Mouse (Mus musculus): ENCODE data around the gene Gm5414.
A peak's percentile ranks its signal among the peaks of the same experiment; 100 is the strongest.

The Gm5414 gene

DNA sequence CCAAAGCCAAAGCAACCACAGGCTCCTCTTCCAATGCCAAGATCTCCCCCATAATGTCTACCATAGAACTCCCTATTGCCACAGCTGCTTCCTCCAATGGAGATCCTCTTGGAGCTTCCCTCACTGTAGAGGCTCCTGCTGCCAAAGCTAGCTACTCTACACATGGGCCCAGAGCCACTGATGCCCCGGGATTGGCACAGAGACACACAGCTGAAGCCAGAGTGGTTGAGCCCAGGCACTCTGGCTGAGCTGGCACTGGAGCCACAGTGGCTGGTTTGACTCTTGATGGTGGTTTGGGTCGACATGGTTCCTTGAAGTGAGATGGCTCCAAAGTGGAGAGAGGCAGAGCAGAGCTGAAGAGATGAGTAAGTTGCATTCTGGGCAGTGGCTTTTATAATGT is at the start of gene Gm5414:
Gene Gm5414, minus strand, starts transcription at position 305 of the 400 bp plus-strand sequence.
- no peak for DNase-seq (ENCODE audit: low read depth, low spot score)

DNA sequence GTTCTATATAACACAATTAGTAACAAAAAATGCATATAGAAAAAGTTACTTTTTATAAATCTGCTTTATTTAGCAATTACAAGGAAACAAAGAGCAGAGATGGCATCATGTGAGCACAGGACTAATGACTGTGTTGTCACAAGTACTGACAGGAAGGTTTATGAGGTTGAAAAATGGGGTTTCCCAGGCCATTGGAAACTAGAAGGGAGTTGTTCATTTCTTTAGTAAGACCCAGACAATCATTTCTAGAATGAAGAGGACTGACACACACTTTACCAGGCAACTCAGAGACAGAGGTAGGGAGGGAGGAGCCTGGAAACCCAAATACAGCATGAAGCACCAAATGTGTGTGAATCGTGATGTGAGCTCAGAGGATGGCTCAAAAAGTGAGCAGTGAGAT is 48.0 kb upstream of the Gm5414 start:
- no peak for DNase-seq (ENCODE audit: low read depth, low spot score)

- no peak for DNase-seq (ENCODE audit: low read depth, low spot score)
Observed at GRCm38 (mm10) chr15:101652736-101653265, 24.8 kb upstream of the Gm5414 start.

DNA sequence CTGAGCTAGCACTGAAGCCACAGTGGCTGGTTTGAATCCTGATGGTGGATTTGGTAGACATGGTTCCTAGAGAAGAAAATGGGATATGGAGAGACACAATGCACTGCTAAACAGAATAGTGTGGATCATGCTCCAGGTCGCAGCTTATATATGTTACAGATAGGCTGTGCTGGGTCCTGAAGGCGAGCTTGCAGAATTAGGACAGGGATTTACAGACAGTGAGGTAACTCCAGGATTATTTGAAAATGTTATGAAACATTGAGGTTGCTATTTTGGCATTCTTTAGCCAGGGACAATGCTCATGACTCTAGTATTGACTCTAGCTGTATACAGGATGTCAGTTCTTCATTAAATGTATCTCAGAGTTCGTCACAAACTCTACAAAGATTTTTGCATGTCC is 19.3 kb upstream of the Gm5414 start, which contains the start of gene Gm5478:
Gene Gm5478, minus strand, starts transcription at position 101 of the 400 bp plus-strand sequence.
- DNase-seq (ENCODE audit: low read depth, low spot score): no peak

GRCm38 (mm10) chr15:101599123-101599522 is 28.9 kb downstream of the Gm5414 start:
- DNase-seq (ENCODE audit: low read depth, low spot score): no peak

- no peak for DNase-seq (ENCODE audit: low read depth, low spot score)
Observed at GRCm38 (mm10) chr15:101588216-101588615, 39.8 kb downstream of the Gm5414 start.

DNA sequence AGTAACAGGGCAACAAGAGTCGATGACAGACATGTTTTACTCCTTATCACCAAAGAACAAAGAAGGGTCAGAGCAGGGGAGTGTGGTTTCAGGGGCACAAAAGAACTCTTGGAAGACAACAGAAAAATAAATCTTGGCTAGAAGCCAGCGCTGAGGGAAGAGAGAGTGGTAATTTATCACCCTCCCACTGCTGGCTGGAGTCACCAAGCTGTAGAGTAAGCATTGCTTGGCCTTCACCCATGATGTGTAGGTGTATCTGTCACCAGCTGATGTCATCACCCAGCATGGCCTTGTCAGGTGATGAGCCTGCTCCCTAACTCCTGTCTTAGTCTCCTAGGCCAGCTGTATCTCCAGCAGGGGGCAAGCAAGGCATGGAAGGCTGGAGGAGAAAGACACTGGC is 43.5 kb downstream of the Gm5414 start:
- no peak for DNase-seq (ENCODE audit: low read depth, low spot score)

DNA sequence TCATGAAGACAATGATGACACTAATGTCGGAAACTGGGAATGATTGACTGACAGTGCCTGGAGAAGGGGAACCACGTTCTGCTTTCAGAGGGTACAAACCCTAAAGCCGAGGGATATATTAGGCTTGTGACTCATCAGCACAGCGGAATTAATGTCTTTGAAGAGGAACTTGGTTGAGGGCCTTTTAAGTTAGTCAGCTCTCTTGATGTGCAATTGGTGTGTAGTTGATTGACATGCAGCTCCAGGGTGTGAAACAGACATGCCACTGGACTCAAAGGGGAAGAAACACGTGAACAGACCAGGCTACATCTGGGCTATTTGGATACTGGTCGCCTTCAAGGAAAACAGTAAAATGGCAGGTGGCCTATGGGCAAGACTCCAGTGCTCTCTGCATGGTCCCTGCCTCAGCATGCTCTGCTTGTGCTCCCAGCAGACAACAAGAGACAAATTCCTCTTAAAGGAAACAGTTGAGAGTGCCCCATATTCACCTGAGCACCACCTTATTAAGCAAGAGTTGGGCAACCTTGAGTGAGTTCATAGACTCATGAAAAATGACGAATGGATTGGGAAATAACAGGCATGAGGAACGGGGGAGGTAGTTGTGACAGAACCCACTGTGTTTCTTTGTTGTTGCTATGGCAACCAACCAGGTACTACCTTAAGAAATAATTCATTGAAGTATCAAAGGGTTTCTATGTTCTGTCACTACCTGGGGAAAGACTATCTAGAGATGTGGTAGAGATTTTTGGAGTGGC is 44.6 kb downstream of the Gm5414 start:
- no peak for DNase-seq (ENCODE audit: low read depth, low spot score)

DNA sequence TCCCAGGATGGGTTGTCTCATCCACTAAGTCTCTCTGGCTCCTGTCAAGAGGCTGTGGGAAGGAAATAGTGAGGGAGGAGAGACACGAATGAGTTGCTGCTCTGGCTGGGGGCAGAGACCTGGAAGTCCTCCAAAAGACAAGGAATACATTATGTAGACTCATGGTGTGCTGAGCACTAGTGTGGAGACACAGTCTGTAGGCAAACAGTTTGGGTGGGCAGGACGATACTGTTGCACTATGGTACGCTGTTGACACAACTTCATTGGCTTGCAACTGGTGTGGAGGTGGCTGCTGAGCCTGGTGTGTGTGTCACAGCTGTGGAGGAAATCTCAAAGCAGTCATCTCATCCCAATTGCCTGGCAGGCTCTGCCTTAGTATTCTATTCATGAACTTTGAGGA is 46.3 kb downstream of the Gm5414 start:
- peak; percentile 26 for DNase-seq (ENCODE audit: low read depth, low spot score)

DNA sequence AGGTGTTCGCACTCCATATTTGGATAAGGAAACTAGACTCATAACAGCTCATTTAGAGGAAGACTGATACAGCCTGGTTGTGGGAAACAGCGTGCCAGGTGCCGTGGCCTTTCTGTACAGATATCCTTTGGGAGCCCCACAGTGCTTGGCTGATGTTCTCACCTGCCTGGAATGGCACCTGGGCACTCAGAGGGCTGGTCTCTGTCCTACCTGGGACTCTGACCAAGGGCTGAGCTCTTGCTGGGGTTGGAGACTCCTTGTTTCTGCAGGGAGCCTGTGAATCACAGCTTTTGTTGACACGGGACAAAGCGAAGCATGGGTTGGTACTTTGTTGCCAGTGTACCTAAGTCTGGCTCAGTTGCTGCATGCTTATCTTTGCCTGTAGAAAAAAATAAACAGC is 52.5 kb downstream of the Gm5414 start:
- DNase-seq (ENCODE audit: low read depth, low spot score): no peak

Data from telencephalon, adult 2 months (tissue).